Mouse (Mus musculus): Measurements from ENCODE around the gene Gng12. TPM values are rescaled to one million over a fixed set of nuclear protein-coding genes. Genes with fewer than 3 reads are reported as not detected.
A peak's percentile ranks its signal among the peaks of the same experiment; 100 is the strongest.

Gene Gng12
- polyA plus RNA-seq, 1 experiment from 2014 or later, result 73.9 TPM

- Histone ChIP-seq H3K4me3 (ENCODE audit: control insufficient read depth in 1 of 2, insufficient read depth in 1 of 2, low read depth in 1 of 2, low read length in 2 of 2) (no peak overlapping the region), H3K27ac (replicated peaks in 1 of 2; ENCODE audit: control insufficient read depth in 1 of 2, insufficient read depth in 1 of 2, low read depth in 2 of 2, low read length in 2 of 2) (no peak overlapping the region), H3K9ac (ENCODE audit: low read length) (no peak overlapping the region), H3K4me2 (ENCODE audit: low read length) (no peak overlapping the region), H3K36me3 (ENCODE audit: control insufficient read depth, insufficient read depth, low read length) (no peaks in the 10 kb centered on the region), H3K27me3 (ENCODE audit: control insufficient read depth, insufficient read depth, low read length) (no peaks in the 10 kb centered on the region), H3K4me1 (ENCODE audit: control insufficient read depth in 2 of 2, insufficient read depth in 2 of 2, low read length in 2 of 2) (peaks cover 10 to 21% of the 10 kb centered on the region in 2 experiments), H3K9me3 (ENCODE audit: control insufficient read depth, low read length) (no peaks in the 10 kb centered on the region)
- ATAC-seq (ENCODE audit: insufficient number of reproducible peaks, insufficient read depth, low FRiP score, low read depth), result no peak
- WGBS, result 45% methylated on average over 6 of the region's 6 CpGs
These were observed 7.5 kb downstream of the Gng12 start for GRCm38 (mm10) chr6:66903720-66904119.

- H3K9me3 ChIP-seq (ENCODE audit: control insufficient read depth, low read length), result no peaks in the 10 kb centered on the region
- no peak overlapping the region for H3K27ac ChIP-seq (replicated peaks in 1 of 2; ENCODE audit: control insufficient read depth in 1 of 2, insufficient read depth in 1 of 2, low read depth in 2 of 2, low read length in 2 of 2)
- ATAC-seq (ENCODE audit: insufficient number of reproducible peaks, insufficient read depth, low FRiP score, low read depth), result no peak
- H3K27me3 ChIP-seq (ENCODE audit: control insufficient read depth, insufficient read depth, low read length), result no peaks in the 10 kb centered on the region
- peaks cover 19 to 32% of the 10 kb centered on the region in 2 experiments for H3K4me1 ChIP-seq (ENCODE audit: control insufficient read depth in 2 of 2, insufficient read depth in 2 of 2, low read length in 2 of 2)
- H3K9ac ChIP-seq (ENCODE audit: low read length), result no peak overlapping the region
- H3K4me2 ChIP-seq (ENCODE audit: low read length), result no peak overlapping the region
- no peak overlapping the region for H3K4me3 ChIP-seq (ENCODE audit: control insufficient read depth in 1 of 2, insufficient read depth in 1 of 2, low read depth in 1 of 2, low read length in 2 of 2)
- 88% methylated on average over 1 of the region's 1 CpGs for WGBS
- no peaks in the 10 kb centered on the region for H3K36me3 ChIP-seq (ENCODE audit: control insufficient read depth, insufficient read depth, low read length)
These were observed 10.0 kb downstream of the Gng12 start for GRCm38 (mm10) chr6:66906244-66906643.

- Histone ChIP-seq H3K27ac (replicated peaks in 1 of 2; ENCODE audit: control insufficient read depth in 1 of 2, insufficient read depth in 1 of 2, low read depth in 2 of 2, low read length in 2 of 2) (no peak overlapping the region), H3K4me1 (ENCODE audit: control insufficient read depth in 2 of 2, insufficient read depth in 2 of 2, low read length in 2 of 2) (peaks cover 15 to 23% of the 10 kb centered on the region in 2 experiments), H3K9me3 (ENCODE audit: control insufficient read depth, low read length) (no peaks in the 10 kb centered on the region), H3K4me3 (ENCODE audit: control insufficient read depth in 1 of 2, insufficient read depth in 1 of 2, low read depth in 1 of 2, low read length in 2 of 2) (no peak overlapping the region), H3K4me2 (ENCODE audit: low read length) (no peak overlapping the region), H3K27me3 (ENCODE audit: control insufficient read depth, insufficient read depth, low read length) (no peaks in the 10 kb centered on the region), H3K36me3 (ENCODE audit: control insufficient read depth, insufficient read depth, low read length) (no peaks in the 10 kb centered on the region), H3K9ac (ENCODE audit: low read length) (no peak overlapping the region)
- WGBS, result 74% methylated on average over 5 of the region's 5 CpGs
- ATAC-seq (ENCODE audit: insufficient number of reproducible peaks, insufficient read depth, low FRiP score, low read depth), result no peak
These were observed 12.3 kb downstream of the Gng12 start for GRCm38 (mm10) chr6:66908327-66908973.

- no peaks in the 10 kb centered on the region for H3K27me3 ChIP-seq (ENCODE audit: control insufficient read depth, insufficient read depth, low read length)
- no peak overlapping the region for H3K4me3 ChIP-seq (ENCODE audit: control insufficient read depth in 1 of 2, insufficient read depth in 1 of 2, low read depth in 1 of 2, low read length in 2 of 2)
- no peaks in the 10 kb centered on the region for H3K36me3 ChIP-seq (ENCODE audit: control insufficient read depth, insufficient read depth, low read length)
- H3K9ac ChIP-seq (ENCODE audit: low read length), result 0 out of 2 replicates have a peak overlapping the region, but pooled peaks have one; percentile 17
- H3K4me2 ChIP-seq (ENCODE audit: low read length), result no peak overlapping the region
- WGBS, result 34% methylated on average over 11 of the region's 11 CpGs
- no peaks in the 10 kb centered on the region for H3K9me3 ChIP-seq (ENCODE audit: control insufficient read depth, low read length)
- peak overlapping the region; percentile 4 to 39; a peak in 3 of 4 replicates for H3K27ac ChIP-seq (replicated peaks in 1 of 2; ENCODE audit: control insufficient read depth in 1 of 2, insufficient read depth in 1 of 2, low read depth in 2 of 2, low read length in 2 of 2)
- 0 out of 2 replicates have a peak, but pooled peaks have one; percentile 21 for ATAC-seq (ENCODE audit: insufficient number of reproducible peaks, insufficient read depth, low FRiP score, low read depth)
- H3K4me1 ChIP-seq (ENCODE audit: control insufficient read depth in 2 of 2, insufficient read depth in 2 of 2, low read length in 2 of 2), result peaks cover 11 to 22% of the 10 kb centered on the region in 2 experiments
These were observed 14.6 kb downstream of the Gng12 start for GRCm38 (mm10) chr6:66910493-66911435.

- WGBS, result 92% methylated on average over 1 of the region's 1 CpGs
These were observed 17.2 kb downstream of the Gng12 start for GRCm38 (mm10) chr6:66913355-66913754.

GRCm38 (mm10) chr6:66915592-66915991 is 19.4 kb downstream of the Gng12 start:
- Histone ChIP-seq H3K36me3 (ENCODE audit: control insufficient read depth, insufficient read depth, low read length) (no peaks in the 10 kb centered on the region), H3K27ac (replicated peaks in 1 of 2; ENCODE audit: control insufficient read depth in 1 of 2, insufficient read depth in 1 of 2, low read depth in 2 of 2, low read length in 2 of 2) (no peak overlapping the region), H3K9me3 (ENCODE audit: control insufficient read depth, low read length) (no peaks in the 10 kb centered on the region), H3K9ac (ENCODE audit: low read length) (no peak overlapping the region), H3K4me1 (ENCODE audit: control insufficient read depth in 2 of 2, insufficient read depth in 2 of 2, low read length in 2 of 2) (peaks cover 7 to 12% of the 10 kb centered on the region in 2 experiments), H3K4me3 (ENCODE audit: control insufficient read depth in 1 of 2, insufficient read depth in 1 of 2, low read depth in 1 of 2, low read length in 2 of 2) (no peak overlapping the region), H3K4me2 (ENCODE audit: low read length) (no peak overlapping the region), H3K27me3 (ENCODE audit: control insufficient read depth, insufficient read depth, low read length) (no peaks in the 10 kb centered on the region)
- WGBS, result 99% methylated on average over 2 of the region's 2 CpGs
- ATAC-seq (ENCODE audit: insufficient number of reproducible peaks, insufficient read depth, low FRiP score, low read depth), result no peak

More at GRCm38 (mm10) chr6:66913355-66913754, 17.2 kb downstream of the Gng12 start:
- H3K4me2 ChIP-seq (ENCODE audit: low read length), result no peak overlapping the region
- H3K36me3 ChIP-seq (ENCODE audit: control insufficient read depth, insufficient read depth, low read length), result no peaks in the 10 kb centered on the region
- H3K9me3 ChIP-seq (ENCODE audit: control insufficient read depth, low read length), result no peaks in the 10 kb centered on the region
- no peak overlapping the region for H3K27ac ChIP-seq (replicated peaks in 1 of 2; ENCODE audit: control insufficient read depth in 1 of 2, insufficient read depth in 1 of 2, low read depth in 2 of 2, low read length in 2 of 2)
- no peaks in the 10 kb centered on the region for H3K27me3 ChIP-seq (ENCODE audit: control insufficient read depth, insufficient read depth, low read length)
- peaks cover 11 to 19% of the 10 kb centered on the region in 2 experiments for H3K4me1 ChIP-seq (ENCODE audit: control insufficient read depth in 2 of 2, insufficient read depth in 2 of 2, low read length in 2 of 2)
- ATAC-seq (ENCODE audit: insufficient number of reproducible peaks, insufficient read depth, low FRiP score, low read depth), result no peak
- H3K4me3 ChIP-seq (ENCODE audit: control insufficient read depth in 1 of 2, insufficient read depth in 1 of 2, low read depth in 1 of 2, low read length in 2 of 2), result no peak overlapping the region
- no peak overlapping the region for H3K9ac ChIP-seq (ENCODE audit: low read length)

- Histone ChIP-seq H3K4me1 (ENCODE audit: control insufficient read depth in 2 of 2, insufficient read depth in 2 of 2, low read length in 2 of 2) (0 out of 4 replicates have a peak, but pooled peaks cover 0 to 4% of the 10 kb centered on the region in 2 experiments), H3K9me3 (ENCODE audit: control insufficient read depth, low read length) (no peaks in the 10 kb centered on the region), H3K4me2 (ENCODE audit: low read length) (no peak overlapping the region), H3K27me3 (ENCODE audit: control insufficient read depth, insufficient read depth, low read length) (no peaks in the 10 kb centered on the region), H3K36me3 (ENCODE audit: control insufficient read depth, insufficient read depth, low read length) (no peaks in the 10 kb centered on the region), H3K9ac (ENCODE audit: low read length) (no peak overlapping the region), H3K4me3 (ENCODE audit: control insufficient read depth in 1 of 2, insufficient read depth in 1 of 2, low read depth in 1 of 2, low read length in 2 of 2) (no peak overlapping the region), H3K27ac (replicated peaks in 1 of 2; ENCODE audit: control insufficient read depth in 1 of 2, insufficient read depth in 1 of 2, low read depth in 2 of 2, low read length in 2 of 2) (no peak overlapping the region)
- ATAC-seq (ENCODE audit: insufficient number of reproducible peaks, insufficient read depth, low FRiP score, low read depth), result no peak
- 90% methylated on average over 7 of the region's 7 CpGs for WGBS
These were observed 20.8 kb downstream of the Gng12 start for GRCm38 (mm10) chr6:66917032-66917431.
